Mouse (Mus musculus) olfactory bulb, adult 2 months (tissue): Measurements from ENCODE around the gene Ttc28.

Experiments used
- CTCF ChIP-seq: fragments of 200-500 bp; IDR thresholded peaks from 2 replicates; pipeline ENCODE4 v1.5.1; 2012; ENCODE audit warnings: low read depth, mild to moderate bottlenecking, low read length, moderate library complexity; ENCODE audit not compliant: insufficient read depth
- POLR2A ChIP-seq: fragments of 200-500 bp; IDR thresholded peaks from 2 replicates; pipeline ENCODE4 v1.6.1; 2012; ENCODE audit warnings: mild to moderate bottlenecking, low read depth, low read length, moderate library complexity; ENCODE audit not compliant: insufficient read depth

DNA sequence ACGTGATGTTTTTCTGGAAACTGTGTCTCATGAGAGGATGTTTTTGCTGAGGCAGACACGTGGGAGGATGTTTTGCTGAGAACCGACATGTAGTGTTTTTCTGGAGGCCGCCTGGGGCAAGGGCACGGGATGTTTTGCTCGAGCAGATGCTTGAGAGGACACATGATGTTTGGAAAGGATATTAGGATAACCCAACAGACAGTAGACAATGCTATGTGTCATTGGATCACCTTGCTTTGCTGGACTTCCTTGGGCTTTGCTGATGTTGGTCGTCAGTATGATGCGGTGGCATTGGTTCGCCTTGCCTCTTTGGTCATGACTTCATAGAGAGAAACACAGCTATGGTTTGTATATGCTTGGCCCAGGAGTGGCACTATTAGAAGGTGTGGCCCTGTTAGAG lies 434.2 kb downstream of the Ttc28 start:
- TF ChIP-seq CTCF: no peak
- TF ChIP-seq POLR2A: no peak
